Comparison of ENCODE assay signal across 8 mouse cellular contexts in genomic region chr10:71348637-71349280, GRCm38 (mm10). TPM values are rescaled to one million over a fixed set of nuclear protein-coding genes. Genes with fewer than 3 reads are reported as not detected.
A peak's percentile ranks its signal among the peaks of the same experiment; 100 is the strongest.
DNase-seq lines count a peak whose midpoint lies in the region; ATAC-seq and TF ChIP-seq lines count a peak whose summit lies in the region.

No protein-coding gene starts in this region.

- peak overlapping the region; percentile 95 for H3K9ac ChIP-seq in heart, embryonic 12.5 days
- H3K9ac ChIP-seq in neural tube, embryonic 14.5 days (replicated peaks; ENCODE audit: low read depth, low read length): peak overlapping the region; percentile 78

- H3K4me2 ChIP-seq in heart, embryonic 12.5 days: peak overlapping the region; percentile 93
- H3K4me2 ChIP-seq in neural tube, embryonic 14.5 days (ENCODE audit: low read depth, low read length): peak overlapping the region; percentile 88

- WGBS in bone marrow, adult 2 months: 2% methylated on average over 16 of the region's 16 CpGs
- WGBS in heart, embryonic 12.5 days: 28% methylated on average over 16 of the region's 16 CpGs
- 15% methylated on average over 16 of the region's 16 CpGs for WGBS in neural tube, embryonic 14.5 days

- H3K4me3 ChIP-seq in layer of hippocampus, adult 2 months: peak overlapping the region; percentile 92
- peak overlapping the region; percentile 74 for H3K4me3 ChIP-seq in bone marrow, adult 2 months (replicated peaks; ENCODE audit: control insufficient read depth, low read depth, low read length)
- peak overlapping the region; percentile 85 for H3K4me3 ChIP-seq in heart, embryonic 12.5 days
- H3K4me3 ChIP-seq in neural tube, embryonic 14.5 days (ENCODE audit: low read depth, low read length): peak overlapping the region; percentile 79

- peaks cover 1% of the 10 kb centered on the region; the same call in 1 of the 2 replicates for H3K4me1 ChIP-seq in bone marrow, adult 2 months (ENCODE audit: control insufficient read depth, insufficient read depth, low read length)
- peaks cover 26% of the 10 kb centered on the region for H3K4me1 ChIP-seq in heart, embryonic 12.5 days (replicated peaks)
- H3K4me1 ChIP-seq in neural tube, embryonic 14.5 days (ENCODE audit: control insufficient read depth, insufficient read depth, low read length): peaks cover 20% of the 10 kb centered on the region

- ATAC-seq in heart, embryonic 12.5 days (ENCODE audit: insufficient number of reproducible peaks, low FRiP score): no peak
- no peak for ATAC-seq in neural tube, embryonic 14.5 days (ENCODE audit: low read depth)
- no peak for ATAC-seq in activated CD4-positive, CD25-positive, alpha-beta regulatory T cell, adult 4 months
- no peak for ATAC-seq in CD4-positive, CD25-positive, alpha-beta regulatory T cell, adult 4 months

- no peaks in the 10 kb centered on the region for H3K36me3 ChIP-seq in heart, embryonic 12.5 days
- no peaks in the 10 kb centered on the region for H3K36me3 ChIP-seq in neural tube, embryonic 14.5 days (ENCODE audit: control insufficient read depth, insufficient read depth, low read length)

- no peaks in the 10 kb centered on the region for H3K27me3 ChIP-seq in heart, embryonic 12.5 days (replicated peaks)
- no peaks in the 10 kb centered on the region for H3K27me3 ChIP-seq in neural tube, embryonic 14.5 days (ENCODE audit: control insufficient read depth, insufficient read depth, low read length)

- TF ChIP-seq CTCF in layer of hippocampus, adult 2 months (conservative IDR thresholded peaks at IDR 0.05): no peak
- TF ChIP-seq CTCF in bone marrow, adult 2 months (IDR thresholded peaks at IDR 0.05; ENCODE audit: control insufficient read depth, insufficient read depth, low read length): no peak

- H3K27ac ChIP-seq in layer of hippocampus, adult 2 months: peak overlapping the region; percentile 97
- peak overlapping the region; percentile 75 for H3K27ac ChIP-seq in bone marrow, adult 2 months (ENCODE audit: control insufficient read depth, insufficient read depth, low read depth, low read length, poor library complexity)
- H3K27ac ChIP-seq in heart, embryonic 12.5 days (ENCODE audit: poor library complexity, severe bottlenecking): no peak overlapping the region
- 0 out of 2 replicates have a peak overlapping the region, but pooled peaks have one; percentile 78 for H3K27ac ChIP-seq in neural tube, embryonic 14.5 days (ENCODE audit: low read depth, low read length)

- DNase-seq in layer of hippocampus, adult 2 months (ENCODE audit: low spot score in 2 of 2): no peak
- DNase-seq in layer of hippocampus, postnatal 14 days (ENCODE audit: low spot score in 2 of 2): no peak
- DNase-seq in liver: peak; percentile 38

- no peaks in the 10 kb centered on the region for H3K9me3 ChIP-seq in heart, embryonic 12.5 days (replicated peaks)
- H3K9me3 ChIP-seq in neural tube, embryonic 14.5 days (ENCODE audit: control insufficient read depth, low read length): no peaks in the 10 kb centered on the region

- TF ChIP-seq POLR2A in bone marrow, adult 2 months (IDR thresholded peaks at IDR 0.05; ENCODE audit: borderline replicate concordance, control insufficient read depth, low read depth, low read length): no peak

RNA-seq across cellular contexts. Expression of gene Ipmk, which starts 1.2 kb away (rescaled TPM):
- 10 to 100 TPM; 39.0 to 40.5 TPM for total RNA-seq in layer of hippocampus, adult 2 months (2021)
- total RNA-seq in layer of hippocampus, postnatal 14 days (2021): 10 to 100 TPM; 33.9 to 36.0 TPM
- polyA plus RNA-seq in bone marrow, adult 2 months (2011; ENCODE audit: insufficient read depth, insufficient read length, low replicate concordance, missing spikeins): 9.3 and 16.2 TPM in 2 replicates
- polyA plus RNA-seq in heart, embryonic 12.5 days (2016; fragmentation: Nextera tagmentation; extraction: Ambion mirVana): 10.2 and 11.9 TPM in 2 replicates
- polyA plus RNA-seq in neural tube, embryonic 14.5 days (2014; fragmentation: Nextera tagmentation; extraction: Ambion mirVana): 24.3 and 26.4 TPM in 2 replicates
- 1 to 10 TPM; 2.8 to 3.1 TPM for polyA plus RNA-seq in activated CD4-positive, CD25-positive, alpha-beta regulatory T cell, adult 4 months (2017; shearing (Covaris generic))
- polyA plus RNA-seq in CD4-positive, CD25-positive, alpha-beta regulatory T cell, adult 4 months (2017; shearing (Covaris generic)): 1 to 10 TPM; 2.9 to 4.1 TPM

RNA-seq across cellular contexts. Expression of gene Cisd1, which starts 4.0 kb away (rescaled TPM):
- 100 to 1,000 TPM; 121 to 136 TPM for total RNA-seq in layer of hippocampus, adult 2 months (2021)
- total RNA-seq in layer of hippocampus, postnatal 14 days (2021): 100 to 1,000 TPM; 113 to 126 TPM
- polyA plus RNA-seq in bone marrow, adult 2 months (2011; ENCODE audit: insufficient read depth, insufficient read length, low replicate concordance, missing spikeins): 16.3 and 24.2 TPM in 2 replicates
- 165 and 170 TPM in 2 replicates for polyA plus RNA-seq in heart, embryonic 12.5 days (2016; fragmentation: Nextera tagmentation; extraction: Ambion mirVana)
- 322 and 357 TPM in 2 replicates for polyA plus RNA-seq in neural tube, embryonic 14.5 days (2014; fragmentation: Nextera tagmentation; extraction: Ambion mirVana)
- polyA plus RNA-seq in activated CD4-positive, CD25-positive, alpha-beta regulatory T cell, adult 4 months (2017; shearing (Covaris generic)): 10 to 100 TPM; 34.7 to 43.2 TPM
- polyA plus RNA-seq in CD4-positive, CD25-positive, alpha-beta regulatory T cell, adult 4 months (2017; shearing (Covaris generic)): 10 to 100 TPM; 30.9 to 33.7 TPM
